Mouse (Mus musculus) heart, adult 18-20 months (tissue): ENCODE data around the gene Fem1a. TPM values are rescaled to one million over a fixed set of nuclear protein-coding genes. Genes with fewer than 3 reads are reported as not detected.

Source experiments
- DNase-seq, 2 experiments: peaks; one replicate each; pipeline ENCODE4 v3.0.0; 2021 to 2022; ENCODE audit warnings: mixed read lengths in 1 of 2
- long read RNA-seq, 2 experiments: library from polyadenylated mRNA; stranded (forward); transcript quantifications; one replicate each; pipeline ENCODE4 v2.0.0; 2021
- total RNA-seq, 2 experiments: library from RNA; stranded (reverse); gene quantifications; 2 replicates each; pipeline ENCODE4 v1.2.3; 2021

Gene Fem1a
- total RNA-seq: 100 to 1,000 TPM; 115 to 117 TPM
- long read RNA-seq, experiment 1, full-length matches to known transcripts: 153 of 153 reads
- long read RNA-seq, experiment 1, partial matches to known transcripts: 0 of 153 reads
- long read RNA-seq, experiment 1, other reads (novel, unspliced or antisense): 0 of 153 reads
- long read RNA-seq, experiment 2, full-length matches to known transcripts: 89 of 90 reads
- long read RNA-seq, experiment 2, partial matches to known transcripts: 0 of 90 reads
- long read RNA-seq, experiment 2, other reads (novel, unspliced or antisense): 1 of 90 reads

GRCm38 (mm10) chr17:56256239-56256881, at the start of gene Fem1a:
Gene Fem1a (plus strand): TSS chr17:56256810.
- DNase-seq: peak; percentile 95 to 99

- DNase-seq: peak in 1 of 2 experiments; percentile 1
Observed at GRCm38 (mm10) chr17:56206986-56207674, 49.5 kb upstream of the Fem1a start.

- DNase-seq: peak in 1 of 2 experiments; percentile 14
Observed at GRCm38 (mm10) chr17:56207963-56208530, 48.6 kb upstream of the Fem1a start.

- DNase-seq: peak in 1 of 2 experiments; percentile 67
Observed at GRCm38 (mm10) chr17:56208821-56209220, 47.8 kb upstream of the Fem1a start.

- peak; percentile 43 to 81 for DNase-seq
Observed at GRCm38 (mm10) chr17:56211090-56211489, 45.5 kb upstream of the Fem1a start.

GRCm38 (mm10) chr17:56212676-56213075, 43.9 kb upstream of the Fem1a start:
- no peak for DNase-seq

GRCm38 (mm10) chr17:56214229-56214628, 42.4 kb upstream of the Fem1a start:
- DNase-seq: no peak

GRCm38 (mm10) chr17:56217670-56218069, 38.9 kb upstream of the Fem1a start:
- DNase-seq: no peak

- DNase-seq: peak; percentile 91 to 97
Observed at GRCm38 (mm10) chr17:56218377-56219191, 38.0 kb upstream of the Fem1a start, which contains the start of gene Dpp9. Gene Dpp9 (minus strand): TSS chr17:56218905.

- no peak for DNase-seq
Observed at GRCm38 (mm10) chr17:56219251-56219650, 37.4 kb upstream of the Fem1a start.

- DNase-seq: peak; percentile 89 to 91
Observed at GRCm38 (mm10) chr17:56219805-56220204, 36.8 kb upstream of the Fem1a start.

- no peak for DNase-seq
Observed at GRCm38 (mm10) chr17:56224916-56225315, 31.7 kb upstream of the Fem1a start.

- no peak for DNase-seq
Observed at GRCm38 (mm10) chr17:56226566-56226965, 30.0 kb upstream of the Fem1a start.

GRCm38 (mm10) chr17:56229943-56230342, 26.7 kb upstream of the Fem1a start:
- no peak for DNase-seq

- DNase-seq: no peak
Observed at GRCm38 (mm10) chr17:56233389-56233788, 23.2 kb upstream of the Fem1a start.

- DNase-seq: no peak
Observed at GRCm38 (mm10) chr17:56233818-56234469, 22.7 kb upstream of the Fem1a start.

GRCm38 (mm10) chr17:56241541-56242401, 14.8 kb upstream of the Fem1a start:
- DNase-seq: peak; percentile 78 to 94

- no peak for DNase-seq
Observed at GRCm38 (mm10) chr17:56245608-56246007, 11.0 kb upstream of the Fem1a start.

GRCm38 (mm10) chr17:56251136-56251829, 5.3 kb upstream of the Fem1a start:
- DNase-seq: peak; percentile 64 to 83

GRCm38 (mm10) chr17:56254695-56255094, 1.9 kb upstream of the Fem1a start:
- DNase-seq: no peak
